Mouse (Mus musculus) ES-Bruce4 (cell line): Measurements from ENCODE around the gene Ephb1. TPM values are rescaled to one million over a fixed set of nuclear protein-coding genes. Genes with fewer than 3 reads are reported as not detected.

ENCODE experiments used
- H3K27ac ChIP-seq: 2 replicates; pipeline ENCODE4 v1.5.1; 2012; ENCODE audit warnings: low read length, inconsistent platforms; ENCODE audit not compliant: insufficient read depth
- H3K27me3 ChIP-seq: 2 replicates; pipeline ENCODE4 v1.6.1; 2012; ENCODE audit warnings: mild to moderate bottlenecking, low read length, inconsistent platforms; ENCODE audit not compliant: control insufficient read depth, poor library complexity, insufficient read depth, severe bottlenecking
- H3K36me3 ChIP-seq: 2 replicates; pipeline ENCODE4 v1.6.1; 2012; ENCODE audit warnings: inconsistent platforms, mild to moderate bottlenecking, low read length, moderate library complexity; ENCODE audit not compliant: control insufficient read depth, poor library complexity, insufficient read depth, severe bottlenecking
- H3K4me1 ChIP-seq: one replicate; pipeline ENCODE4 v1.8.1; 2011; ENCODE audit warnings: low read length; ENCODE audit not compliant: control insufficient read depth, insufficient read depth
- H3K4me3 ChIP-seq: 2 replicates; pipeline ENCODE4 v1.5.1; 2011; ENCODE audit warnings: low read depth, mild to moderate bottlenecking, low read length
- H3K9ac ChIP-seq: 2 replicates; pipeline ENCODE4 v1.6.1; 2012; ENCODE audit warnings: low read depth, mild to moderate bottlenecking, inconsistent platforms; ENCODE audit not compliant: poor library complexity, severe bottlenecking
- H3K9me3 ChIP-seq: replicated peaks from 2 replicates; pipeline ENCODE4 v1.6.1; 2012; ENCODE audit warnings: mild to moderate bottlenecking, low read length, inconsistent platforms; ENCODE audit not compliant: control insufficient read depth, poor library complexity, insufficient read depth, severe bottlenecking
- CTCF ChIP-seq: IDR thresholded peaks from one replicate; pipeline ENCODE4 v1.8.1; 2011; ENCODE audit warnings: low read depth, low read length
- EP300 ChIP-seq: IDR thresholded peaks from 2 replicates; pipeline ENCODE4 v1.6.1; 2011; ENCODE audit warnings: low read depth, low read length; ENCODE audit not compliant: insufficient read depth
- POLR2A ChIP-seq: IDR thresholded peaks from one replicate; pipeline ENCODE4 v1.8.1; 2011; ENCODE audit warnings: low read length; ENCODE audit not compliant: insufficient read depth
- polyA plus RNA-seq: library from polyadenylated mRNA; stranded (reverse); fragments of >200 nt; gene quantifications from 2 replicates; pipeline ENCODE4 v1.2.4, GENCODE M21; 2011; ENCODE audit warnings: low read depth; ENCODE audit not compliant: missing spikeins, insufficient read depth, insufficient read length

The Ephb1 gene
- polyA plus RNA-seq, 1 experiment = 0.52 TPM

DNA sequence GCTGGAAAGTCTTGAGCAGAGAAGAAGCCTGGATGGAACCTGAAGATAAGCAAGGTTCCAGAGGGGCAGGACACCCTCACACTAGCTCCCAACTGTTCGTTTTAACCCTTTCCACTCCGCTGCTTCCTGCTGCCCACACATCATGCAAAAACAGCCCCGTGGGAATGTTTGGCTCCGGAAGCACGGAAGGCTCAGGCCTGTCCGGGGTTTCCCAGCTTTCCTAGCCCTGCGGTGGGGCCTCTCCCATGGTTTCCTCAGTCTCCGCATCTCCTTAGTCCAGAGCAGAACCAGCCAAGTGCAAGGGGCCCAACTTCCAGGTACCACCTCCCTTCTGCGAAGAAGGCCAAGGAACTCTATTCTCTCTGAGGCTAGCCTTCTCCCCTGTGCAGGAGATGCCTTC is 269.0 kb downstream of the Ephb1 start:
- no peaks in the 10 kb centered on the region for H3K27me3 ChIP-seq
- H3K27ac ChIP-seq = no peak overlapping the region
- no peaks in the 10 kb centered on the region for H3K4me1 ChIP-seq
- H3K9ac ChIP-seq = no peak overlapping the region
- no peaks in the 10 kb centered on the region for H3K9me3 ChIP-seq
- H3K36me3 ChIP-seq = no peaks in the 10 kb centered on the region
- no peak for TF ChIP-seq CTCF
- TF ChIP-seq EP300 = no peak
- TF ChIP-seq POLR2A = no peak
- H3K4me3 ChIP-seq = no peak overlapping the region

DNA sequence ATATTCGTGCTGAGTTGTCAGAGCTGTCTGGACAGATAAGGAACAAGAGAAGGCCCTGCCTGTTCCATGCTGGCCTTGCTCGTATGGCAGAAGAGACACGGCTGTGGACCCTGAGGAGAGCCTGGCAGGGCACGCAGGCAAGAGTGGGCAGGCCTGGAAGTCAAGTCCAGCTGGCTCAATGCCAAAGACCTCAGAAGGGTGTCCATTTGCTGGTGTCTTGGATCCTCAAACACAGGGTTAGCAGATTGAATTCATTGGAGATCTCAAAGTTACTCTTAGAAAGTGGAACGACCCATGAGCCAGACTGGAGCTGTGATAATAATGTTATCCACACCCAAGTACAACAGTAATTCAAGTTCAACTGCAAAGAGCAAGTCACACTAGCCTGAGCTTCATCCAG is 273.6 kb downstream of the Ephb1 start:
- H3K27me3 ChIP-seq = no peaks in the 10 kb centered on the region
- H3K36me3 ChIP-seq = no peaks in the 10 kb centered on the region
- no peaks in the 10 kb centered on the region for H3K4me1 ChIP-seq
- no peak overlapping the region for H3K27ac ChIP-seq
- no peak overlapping the region for H3K4me3 ChIP-seq
- H3K9me3 ChIP-seq = no peaks in the 10 kb centered on the region
- H3K9ac ChIP-seq = no peak overlapping the region
- TF ChIP-seq POLR2A (no peak), CTCF (no peak), EP300 (no peak)

DNA sequence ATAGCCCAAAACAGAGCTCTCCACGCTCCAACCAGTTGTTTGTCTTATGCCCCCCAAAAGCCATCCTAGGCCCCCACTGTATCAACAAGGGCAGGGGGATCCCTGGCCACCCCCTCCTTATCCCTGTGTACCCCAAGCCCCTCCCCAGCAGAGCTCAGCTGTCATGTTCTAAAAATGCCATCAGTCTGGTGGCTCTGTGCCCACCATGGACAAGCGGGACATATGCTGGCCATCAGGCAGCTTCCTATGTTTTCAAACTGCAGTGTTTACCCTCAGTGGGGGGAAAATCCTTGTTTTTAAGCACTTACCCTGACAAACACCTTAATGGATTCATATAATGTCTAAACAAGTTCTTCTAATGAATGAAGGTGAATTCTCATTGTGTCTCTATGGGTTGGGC is 275.3 kb downstream of the Ephb1 start:
- no peak overlapping the region for H3K9ac ChIP-seq
- TF ChIP-seq CTCF (no peak), POLR2A (no peak), EP300 (no peak)
- no peaks in the 10 kb centered on the region for H3K4me1 ChIP-seq
- H3K36me3 ChIP-seq = no peaks in the 10 kb centered on the region
- H3K27me3 ChIP-seq = no peaks in the 10 kb centered on the region
- no peak overlapping the region for H3K27ac ChIP-seq
- no peak overlapping the region for H3K4me3 ChIP-seq
- H3K9me3 ChIP-seq = no peaks in the 10 kb centered on the region

DNA sequence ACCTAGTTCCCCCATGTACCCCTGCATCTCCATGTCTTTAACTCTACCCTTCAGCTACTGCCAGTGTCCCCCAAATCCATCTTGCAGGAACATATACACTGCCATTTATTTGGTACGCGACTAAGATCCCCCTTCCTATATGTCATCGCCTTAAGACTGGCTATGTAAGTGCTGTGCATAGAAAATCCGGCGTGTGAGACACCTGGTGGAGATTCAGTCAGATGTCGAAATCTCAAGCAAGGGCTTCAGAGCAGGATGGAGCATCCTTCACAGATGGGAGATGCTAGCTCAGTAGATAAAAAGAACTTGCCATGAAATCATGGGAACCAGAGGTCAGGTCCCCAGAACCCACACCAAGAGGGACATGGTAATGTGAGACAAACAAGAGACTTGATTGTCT is 276.3 kb downstream of the Ephb1 start:
- H3K9me3 ChIP-seq = no peaks in the 10 kb centered on the region
- H3K4me1 ChIP-seq = no peaks in the 10 kb centered on the region
- H3K9ac ChIP-seq = no peak overlapping the region
- TF ChIP-seq POLR2A = no peak
- TF ChIP-seq EP300 = no peak
- no peak for TF ChIP-seq CTCF
- no peaks in the 10 kb centered on the region for H3K27me3 ChIP-seq
- H3K4me3 ChIP-seq = no peak overlapping the region
- no peak overlapping the region for H3K27ac ChIP-seq
- H3K36me3 ChIP-seq = no peaks in the 10 kb centered on the region

DNA sequence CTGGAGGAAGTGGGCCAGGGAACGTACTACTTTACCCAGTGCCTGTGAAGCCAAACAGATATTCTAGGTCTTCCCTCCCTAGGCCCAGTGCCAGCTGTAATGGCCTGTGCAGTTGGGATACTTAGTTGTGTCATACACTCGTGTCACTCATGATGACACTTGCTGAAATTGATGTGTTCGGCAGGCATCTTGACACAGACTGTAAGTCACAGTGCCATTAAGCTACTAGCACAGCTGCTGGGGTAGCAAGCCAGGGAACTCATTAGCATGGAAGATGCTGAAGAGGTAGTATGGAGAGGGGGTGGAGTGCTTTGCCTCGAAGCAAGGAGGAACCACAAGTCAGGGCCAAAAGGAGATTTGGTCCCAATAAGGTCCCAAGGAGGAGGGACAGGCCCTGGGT is 279.0 kb downstream of the Ephb1 start:
- Histone ChIP-seq H3K9me3 (no peaks in the 10 kb centered on the region), H3K4me1 (no peaks in the 10 kb centered on the region), H3K27ac (no peak overlapping the region), H3K9ac (no peak overlapping the region), H3K4me3 (no peak overlapping the region), H3K36me3 (no peaks in the 10 kb centered on the region), H3K27me3 (no peaks in the 10 kb centered on the region)
- TF ChIP-seq POLR2A = no peak
- no peak for TF ChIP-seq CTCF
- no peak for TF ChIP-seq EP300

DNA sequence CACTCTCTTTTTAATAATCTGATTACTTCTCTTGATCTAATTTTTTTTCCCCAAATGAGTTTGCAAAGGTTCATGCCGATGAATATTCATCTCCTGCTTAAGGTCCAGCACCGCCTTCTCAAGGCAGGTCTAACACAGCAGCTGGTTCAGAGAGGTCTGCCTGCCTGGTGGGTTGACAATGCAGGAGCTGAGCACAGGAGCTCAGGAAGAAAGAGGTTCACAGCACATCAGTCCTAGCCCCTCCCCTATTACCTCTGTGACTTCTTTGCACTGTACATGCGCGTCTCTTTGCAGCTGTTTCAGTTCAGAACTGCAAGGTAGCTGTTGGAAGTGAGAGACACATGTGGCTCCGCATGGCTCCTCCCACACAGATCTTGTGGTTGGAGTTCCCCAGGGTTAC is 281.1 kb downstream of the Ephb1 start:
- TF ChIP-seq POLR2A = no peak
- no peak for TF ChIP-seq CTCF
- TF ChIP-seq EP300 = no peak
- H3K27ac ChIP-seq = no peak overlapping the region
- no peaks in the 10 kb centered on the region for H3K4me1 ChIP-seq
- H3K9ac ChIP-seq = no peak overlapping the region
- H3K36me3 ChIP-seq = no peaks in the 10 kb centered on the region
- H3K27me3 ChIP-seq = no peaks in the 10 kb centered on the region
- no peaks in the 10 kb centered on the region for H3K9me3 ChIP-seq
- no peak overlapping the region for H3K4me3 ChIP-seq
